Mouse (Mus musculus) lung, adult 2 months (tissue): ENCODE results near the gene Cacna1c.

Experiments used
- CTCF ChIP-seq: fragments of 200-500 bp; IDR thresholded peaks from 2 replicates; pipeline ENCODE4 v1.5.1; 2011; ENCODE audit warnings: mild to moderate bottlenecking, low read length, control low read depth; ENCODE audit not compliant: insufficient read depth
- POLR2A ChIP-seq: fragments of 200-500 bp; IDR thresholded peaks from 2 replicates; pipeline ENCODE4 v1.6.1; 2011; ENCODE audit warnings: low read depth, mild to moderate bottlenecking, control low read depth, low read length, borderline replicate concordance; ENCODE audit errors: extremely low read depth

- no peak for TF ChIP-seq POLR2A
- no peak for TF ChIP-seq CTCF
Measured at GRCm38 (mm10) chr6:119057076-119057479, 139.1 kb downstream of the Cacna1c start.
